Mouse (Mus musculus) urinary bladder, adult 2 months (tissue): ENCODE results near the gene Tmtc2. TPM values are rescaled to one million over a fixed set of nuclear protein-coding genes. Genes with fewer than 3 reads are reported as not detected.

Experiments
- DNase-seq: peaks from one replicate; pipeline ENCODE4 v3.0.0; 2022; ENCODE audit warnings: low spot score
- polyA plus RNA-seq: library from polyadenylated mRNA; depleted of rRNA; stranded (reverse); fragments of >200 nt; gene quantifications from 2 replicates; pipeline ENCODE4 v1.2.3, GENCODE M21; 2012

Tmtc2 gene
- polyA plus RNA-seq, 1 experiment = 5.4 TPM

DNA sequence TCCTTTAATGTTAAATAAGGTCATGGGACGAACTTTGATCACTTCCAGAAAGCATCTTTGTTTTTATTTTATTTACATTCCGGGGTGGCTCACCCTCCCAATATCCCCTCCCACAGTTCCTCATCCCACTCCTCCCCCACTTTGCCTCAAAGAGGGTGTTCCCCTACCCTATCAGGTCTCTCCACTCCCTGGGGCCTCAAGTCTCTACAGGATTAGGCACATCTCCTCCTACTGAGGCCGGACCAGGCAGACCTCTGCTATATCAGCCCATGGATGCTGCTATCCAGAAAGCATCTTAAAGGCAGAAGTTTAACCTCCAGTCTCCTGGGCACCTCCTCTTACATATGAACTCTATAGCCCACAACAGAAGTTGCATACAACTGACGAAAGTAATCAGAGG is 157.7 kb downstream of the Tmtc2 start:
- DNase-seq = no peak

DNA sequence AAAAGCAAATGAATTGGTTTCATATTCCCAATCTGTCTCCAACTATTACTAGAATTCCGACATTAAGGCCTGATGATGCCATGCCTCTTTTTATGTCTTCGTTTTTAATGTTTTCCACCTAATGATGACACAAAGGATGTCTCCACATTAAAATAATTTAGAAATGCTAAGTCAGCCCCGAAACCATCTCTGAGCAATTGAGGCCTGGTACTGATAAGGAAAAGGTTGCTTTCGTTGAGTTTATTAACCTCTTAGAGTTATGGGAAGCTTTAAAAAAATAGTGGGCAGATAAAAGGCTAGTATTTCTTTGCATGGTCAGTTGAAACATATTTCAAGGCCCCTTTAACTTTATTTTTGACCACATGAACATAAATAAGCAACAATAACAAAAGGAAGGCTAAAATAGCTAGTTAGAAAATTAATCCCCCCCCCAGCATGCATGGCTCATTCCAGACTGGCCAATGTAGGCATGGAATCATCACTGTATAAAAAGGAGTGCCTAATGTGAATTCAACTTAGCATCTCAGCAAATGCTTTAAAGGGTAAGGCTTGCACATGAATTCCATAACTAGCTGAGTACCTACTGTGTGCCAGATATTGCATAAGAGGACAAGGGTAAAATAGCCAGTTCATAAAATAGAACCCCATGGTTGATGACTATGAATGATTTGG is 168.3 kb downstream of the Tmtc2 start:
- DNase-seq = no peak

DNA sequence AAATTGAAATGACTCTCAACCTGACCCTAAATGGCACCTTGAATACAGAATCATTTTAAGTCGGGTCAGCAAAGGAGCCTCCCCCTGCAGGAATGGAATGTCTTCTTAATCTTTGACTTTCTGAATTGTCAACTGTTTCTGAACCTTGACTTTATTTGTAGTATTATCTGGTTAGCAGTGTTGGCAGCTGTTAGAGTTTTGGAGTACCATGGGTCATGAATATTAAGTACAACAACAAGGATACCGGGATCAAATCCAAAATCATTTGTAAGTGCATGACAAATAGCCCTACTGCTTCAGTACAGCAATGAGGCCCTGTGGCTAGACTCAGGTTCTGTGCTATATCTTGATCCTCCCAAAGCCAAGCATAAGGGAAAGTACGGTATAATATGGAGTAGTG is 170.3 kb downstream of the Tmtc2 start:
- no peak for DNase-seq

DNA sequence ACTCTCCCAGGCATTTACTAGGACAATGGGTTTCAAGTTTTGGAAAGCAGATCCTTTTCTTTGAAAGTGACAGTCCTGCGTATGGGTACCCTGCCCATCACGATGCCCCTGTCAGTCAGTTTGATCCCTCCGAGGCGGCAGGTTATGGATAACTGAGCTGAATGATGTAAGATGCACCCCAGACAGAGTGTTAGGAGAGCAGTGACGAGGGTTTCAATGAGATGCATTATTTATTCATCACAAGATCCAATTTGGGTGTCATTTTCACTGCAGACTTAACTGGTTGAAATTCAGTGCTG is 171.8 kb downstream of the Tmtc2 start:
- no peak for DNase-seq

DNA sequence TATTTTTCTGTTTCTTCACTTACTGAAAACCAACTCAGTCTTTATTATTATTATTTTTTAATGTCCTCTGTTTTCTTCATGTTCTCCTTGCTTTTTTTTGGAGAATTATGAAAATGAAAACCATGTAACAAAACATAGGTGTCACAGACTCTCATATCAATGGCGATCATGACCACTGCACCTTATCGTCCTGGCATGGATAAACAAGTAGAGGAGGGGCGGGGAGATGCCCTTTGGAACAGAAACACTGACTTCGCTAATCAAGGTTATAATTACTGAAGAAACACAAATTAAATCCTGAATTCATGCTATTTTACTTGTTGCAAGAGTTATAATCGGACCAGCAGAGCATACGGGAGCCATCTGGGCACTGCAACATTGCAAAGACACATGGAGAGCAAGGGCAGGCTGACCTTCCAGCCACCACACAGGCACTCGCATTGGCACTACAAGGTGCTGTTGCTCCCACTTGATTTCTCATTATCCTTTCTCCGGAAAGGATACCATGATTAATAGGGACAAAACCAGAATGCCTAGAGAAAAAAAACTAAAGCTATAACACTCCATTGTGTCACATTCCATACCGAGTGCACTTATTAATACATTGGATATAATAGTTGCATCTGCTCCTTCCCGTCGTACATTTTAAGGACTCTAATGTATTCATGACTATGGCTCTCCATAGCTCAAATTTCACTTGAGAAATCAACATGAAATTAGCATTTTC is 172.3 kb downstream of the Tmtc2 start:
- DNase-seq = no peak

DNA sequence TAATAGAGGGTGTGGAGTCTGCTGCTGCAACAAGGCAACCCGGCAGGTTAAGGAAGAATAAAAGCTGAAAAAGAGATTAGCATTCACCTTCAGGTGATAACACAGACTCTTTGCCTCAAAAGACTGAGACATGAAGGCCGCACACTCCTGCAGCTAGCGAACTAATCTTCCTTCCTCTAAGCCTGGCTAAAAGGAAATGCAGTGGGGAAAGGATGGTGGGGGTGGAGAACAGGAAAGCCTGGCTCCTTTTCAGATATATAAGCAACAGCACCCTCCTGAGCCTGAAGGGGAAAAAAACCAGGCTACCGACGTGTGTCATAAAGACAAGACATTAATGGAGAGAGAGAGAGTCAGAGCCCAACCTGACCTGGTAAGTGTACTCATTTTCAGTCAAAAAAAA is 174.9 kb downstream of the Tmtc2 start:
- DNase-seq = no peak

DNA sequence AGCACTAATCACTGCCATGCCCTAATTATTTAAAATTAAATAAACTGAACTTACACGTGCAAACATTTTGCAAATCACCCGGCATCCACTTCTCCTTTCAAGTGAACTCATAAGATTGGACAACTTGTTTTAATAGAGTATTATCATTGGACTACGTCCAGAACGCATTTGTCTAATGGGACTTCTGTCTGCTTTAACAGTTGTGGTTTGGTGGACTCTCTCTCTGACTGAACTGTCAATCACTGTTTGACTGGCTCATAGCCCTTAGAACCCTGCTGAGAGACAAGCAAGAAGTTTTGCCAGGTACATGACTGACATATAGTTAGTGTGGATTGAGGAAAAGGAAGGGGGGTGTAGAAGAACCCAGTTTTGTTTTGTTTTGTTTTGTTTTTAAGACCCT is 190.2 kb downstream of the Tmtc2 start:
- DNase-seq = no peak

DNA sequence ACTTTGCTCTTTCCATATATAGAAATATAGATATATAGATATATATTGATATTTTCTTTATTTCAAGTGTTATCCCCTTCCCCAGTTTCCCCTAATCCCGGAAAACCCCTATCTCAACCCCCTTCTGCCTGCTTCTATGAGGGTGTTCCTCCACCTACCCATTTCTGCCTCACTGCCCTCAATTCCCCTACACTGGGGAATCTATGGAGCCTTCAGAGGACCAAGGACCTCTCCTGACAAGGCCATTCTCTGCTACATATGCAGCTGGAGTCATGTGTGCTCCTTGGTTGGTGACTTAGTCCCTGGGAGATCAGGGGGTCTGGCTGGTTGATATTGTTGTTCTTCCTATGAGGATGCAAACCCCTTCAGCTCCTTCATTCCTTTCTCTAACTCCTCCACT is 192.5 kb downstream of the Tmtc2 start:
- no peak for DNase-seq

DNA sequence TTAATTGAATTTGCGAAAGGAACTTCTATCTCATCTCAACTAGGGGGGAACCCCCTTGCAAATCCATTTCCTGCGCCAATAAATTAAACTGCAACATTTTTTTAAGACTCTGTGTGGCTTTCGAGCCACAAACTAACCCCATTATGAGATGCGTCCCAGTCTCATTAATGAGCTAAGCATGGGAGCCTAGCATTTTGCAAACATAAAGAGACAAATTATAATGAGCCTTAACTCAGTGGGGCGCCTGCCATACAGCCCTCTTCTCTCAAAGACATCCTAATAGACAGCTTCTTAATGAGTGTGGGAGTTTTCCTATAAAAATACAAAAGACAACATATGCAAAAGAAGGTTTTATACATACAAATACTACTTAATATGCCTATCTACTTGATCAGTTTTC is 193.0 kb downstream of the Tmtc2 start:
- DNase-seq = no peak

DNA sequence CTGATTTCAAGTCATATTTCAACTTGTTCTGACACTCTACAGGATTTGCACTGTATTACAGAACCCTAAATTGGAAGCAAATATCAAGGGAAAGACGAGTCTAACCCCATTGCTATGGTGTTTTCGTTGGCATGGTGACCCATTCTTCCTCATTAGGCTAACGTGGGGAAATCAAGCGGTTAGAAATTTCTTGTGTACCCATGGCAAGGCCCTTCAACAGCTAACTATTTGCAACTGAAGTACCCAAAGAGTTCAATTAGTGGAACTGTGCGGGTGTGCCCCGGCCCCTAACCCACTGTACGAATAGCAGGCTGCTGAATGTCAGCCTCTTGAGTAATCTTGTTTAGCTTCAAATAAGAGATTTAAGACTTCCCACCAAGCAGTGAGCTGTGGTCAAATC is 193.7 kb downstream of the Tmtc2 start:
- DNase-seq = no peak

DNA sequence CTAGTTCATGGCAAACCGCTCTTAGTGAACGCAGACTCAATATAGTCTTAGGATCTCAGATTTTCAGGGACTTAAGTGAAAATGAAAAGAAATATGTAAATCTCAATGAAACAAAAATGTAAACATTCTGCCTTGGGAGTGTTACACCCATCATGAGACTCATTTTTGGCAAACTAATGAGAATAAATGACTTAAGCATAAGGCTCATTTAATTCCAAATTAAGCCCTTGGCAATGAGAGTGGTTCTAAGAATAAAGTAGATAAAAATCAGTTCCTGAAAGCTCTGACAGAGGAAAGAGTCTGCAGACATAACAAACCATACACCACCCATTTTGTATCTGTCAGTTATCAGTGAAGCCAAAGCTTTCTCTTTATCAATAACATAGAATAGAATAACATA is 196.5 kb downstream of the Tmtc2 start:
- no peak for DNase-seq

DNA sequence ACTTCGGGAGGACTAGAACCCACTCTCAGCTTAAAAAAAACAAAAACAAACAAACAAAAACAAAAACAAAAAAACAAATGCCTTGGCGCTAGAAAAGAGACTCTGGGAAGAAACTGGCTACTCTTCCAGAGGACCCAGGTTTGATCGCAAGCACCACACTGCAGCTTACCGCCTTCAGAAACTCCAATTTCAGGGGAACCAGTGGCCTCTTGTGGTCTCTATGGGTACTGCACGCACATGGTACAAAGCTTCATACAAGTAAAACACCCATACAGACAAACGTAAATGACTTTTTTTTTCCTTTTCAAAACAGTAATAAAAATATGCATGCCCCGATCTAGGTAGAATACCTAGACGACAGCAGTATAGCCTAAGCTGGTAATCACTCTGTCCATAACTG is 201.0 kb downstream of the Tmtc2 start:
- no peak for DNase-seq

DNA sequence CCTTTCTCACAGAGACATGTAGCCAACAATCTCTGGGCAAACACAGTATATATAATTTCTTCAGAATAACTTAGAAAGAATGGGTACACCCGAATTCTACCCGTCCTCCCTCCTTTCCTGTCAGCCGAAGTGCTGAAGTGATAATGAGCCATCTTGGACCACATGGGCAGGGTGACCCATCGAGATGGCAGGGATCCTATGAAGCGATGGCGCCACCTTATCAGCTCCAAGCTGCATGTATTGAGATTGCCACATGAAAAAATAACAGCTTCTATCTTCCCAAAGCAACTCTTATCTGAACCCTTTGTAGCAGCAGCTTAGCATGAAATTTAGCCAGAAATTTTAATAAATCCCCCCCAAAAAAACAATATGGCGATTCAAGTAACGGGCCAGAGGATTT is 206.0 kb downstream of the Tmtc2 start:
- DNase-seq = no peak

DNA sequence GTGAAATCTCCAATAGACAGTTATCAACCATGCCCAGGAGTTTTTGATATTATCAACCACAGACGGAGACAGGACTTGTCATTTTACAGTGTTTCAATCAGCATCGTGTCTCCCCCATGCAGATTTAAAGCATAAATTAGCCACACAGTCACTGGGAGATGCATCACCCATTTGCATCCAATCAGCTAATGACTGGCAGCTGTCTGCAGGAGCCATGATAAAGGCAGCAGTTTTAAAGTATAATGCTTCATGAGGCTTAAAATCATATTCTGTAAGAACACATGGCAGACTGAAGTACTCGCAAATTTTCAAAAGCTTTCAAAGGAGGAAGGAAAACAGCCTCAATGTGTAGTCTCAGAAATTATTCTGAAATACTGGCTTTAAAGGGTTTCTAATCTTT is 209.8 kb downstream of the Tmtc2 start:
- no peak for DNase-seq

DNA sequence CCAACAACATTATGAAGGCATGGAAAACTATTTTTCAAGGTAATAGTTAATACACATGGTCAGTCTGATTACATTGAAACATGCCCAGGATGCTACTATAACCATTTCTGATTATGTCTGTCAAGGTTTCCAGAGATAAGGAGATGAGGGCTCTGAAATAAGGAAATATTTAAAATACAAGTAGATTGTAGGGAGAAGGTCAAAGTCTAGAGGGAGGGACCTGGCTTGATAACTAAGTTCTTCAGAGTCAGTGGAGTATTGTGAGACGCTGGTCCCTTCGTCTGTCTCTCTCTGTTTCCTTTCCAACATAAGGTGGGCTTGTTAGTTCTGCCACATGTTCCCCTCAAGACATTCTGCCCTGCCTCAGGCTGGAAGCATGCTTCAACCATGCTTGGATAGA is 223.9 kb downstream of the Tmtc2 start:
- DNase-seq = no peak

DNA sequence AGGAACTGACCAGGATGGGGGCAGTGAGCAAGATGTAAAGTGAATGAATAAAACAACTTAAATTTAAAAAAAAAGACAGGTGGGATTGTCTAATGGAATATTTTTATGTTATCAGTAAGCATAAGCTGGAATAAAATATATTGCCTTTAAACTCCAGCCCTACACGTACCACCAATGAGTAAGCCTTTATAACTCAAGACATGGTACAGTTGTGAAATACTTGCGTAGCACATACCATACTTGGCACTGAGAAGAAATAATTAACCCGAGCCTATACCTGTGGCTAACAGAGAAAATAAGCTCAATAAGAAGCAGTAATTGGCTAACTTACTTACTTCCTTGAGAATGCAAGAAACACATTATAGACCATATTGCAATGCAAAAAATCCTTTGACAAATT is 228.3 kb downstream of the Tmtc2 start:
- DNase-seq = no peak

DNA sequence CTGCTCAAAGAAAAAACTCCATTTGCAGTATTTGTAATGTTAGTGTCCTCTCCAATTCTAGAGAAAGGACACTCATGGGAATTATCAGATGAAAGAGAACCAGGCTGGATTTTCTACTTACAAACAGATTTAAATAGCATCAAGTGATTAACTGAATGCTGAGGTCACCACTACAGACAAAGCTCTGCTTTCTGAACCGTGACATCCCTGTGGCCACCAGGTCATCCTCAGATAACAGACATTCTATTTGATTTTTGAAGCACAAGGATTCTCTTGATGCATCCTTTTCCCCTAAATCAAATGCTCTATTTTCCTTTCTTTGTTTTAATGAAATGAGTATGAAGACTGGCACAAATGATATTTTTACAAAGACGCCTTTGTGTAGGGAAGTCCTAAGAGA is 241.4 kb downstream of the Tmtc2 start:
- DNase-seq = no peak

DNA sequence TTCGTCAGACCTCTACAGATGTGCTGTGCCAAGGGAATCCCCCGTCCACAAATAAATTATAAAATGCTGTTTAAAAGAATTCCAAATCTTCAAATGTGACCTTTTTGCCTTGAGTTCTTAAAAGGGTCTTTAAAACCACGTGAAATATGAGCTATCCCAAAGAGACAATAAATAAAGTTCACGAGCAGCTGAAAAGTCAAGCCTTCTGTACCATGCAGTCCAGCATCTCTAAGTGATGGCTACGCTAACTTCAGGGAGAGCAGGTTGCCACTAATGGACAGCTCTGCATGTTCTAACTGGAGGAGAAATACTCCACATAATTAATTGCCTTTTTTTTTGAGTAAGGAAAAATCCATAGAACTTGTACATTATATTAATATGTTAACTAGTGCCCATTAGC is 243.9 kb downstream of the Tmtc2 start:
- DNase-seq = no peak

DNA sequence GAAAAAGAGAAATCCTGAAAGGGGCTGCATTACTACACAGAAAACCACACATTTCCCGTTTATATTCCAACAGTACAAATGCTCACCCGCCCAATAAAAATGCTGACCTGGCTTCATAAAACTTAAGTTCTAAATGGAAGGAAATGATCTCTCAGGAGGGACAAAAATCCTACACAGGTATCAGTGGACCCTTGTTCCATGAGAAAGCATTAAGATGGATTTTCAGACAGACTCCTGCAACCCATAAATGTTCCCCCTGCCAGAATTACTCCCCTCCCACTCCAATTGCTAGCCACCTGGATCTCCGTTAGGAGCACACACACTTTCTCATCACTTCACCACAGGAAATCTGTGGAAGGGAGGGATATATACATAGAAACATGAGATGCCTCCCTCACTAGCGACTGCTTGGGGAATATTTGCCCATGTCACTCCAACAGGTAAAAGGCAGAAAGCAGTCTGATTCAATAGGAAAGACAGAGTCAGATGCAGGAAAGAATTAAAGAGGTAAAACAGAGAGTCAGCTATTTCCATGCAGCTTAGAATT is 250.5 kb downstream of the Tmtc2 start:
- DNase-seq = no peak

DNA sequence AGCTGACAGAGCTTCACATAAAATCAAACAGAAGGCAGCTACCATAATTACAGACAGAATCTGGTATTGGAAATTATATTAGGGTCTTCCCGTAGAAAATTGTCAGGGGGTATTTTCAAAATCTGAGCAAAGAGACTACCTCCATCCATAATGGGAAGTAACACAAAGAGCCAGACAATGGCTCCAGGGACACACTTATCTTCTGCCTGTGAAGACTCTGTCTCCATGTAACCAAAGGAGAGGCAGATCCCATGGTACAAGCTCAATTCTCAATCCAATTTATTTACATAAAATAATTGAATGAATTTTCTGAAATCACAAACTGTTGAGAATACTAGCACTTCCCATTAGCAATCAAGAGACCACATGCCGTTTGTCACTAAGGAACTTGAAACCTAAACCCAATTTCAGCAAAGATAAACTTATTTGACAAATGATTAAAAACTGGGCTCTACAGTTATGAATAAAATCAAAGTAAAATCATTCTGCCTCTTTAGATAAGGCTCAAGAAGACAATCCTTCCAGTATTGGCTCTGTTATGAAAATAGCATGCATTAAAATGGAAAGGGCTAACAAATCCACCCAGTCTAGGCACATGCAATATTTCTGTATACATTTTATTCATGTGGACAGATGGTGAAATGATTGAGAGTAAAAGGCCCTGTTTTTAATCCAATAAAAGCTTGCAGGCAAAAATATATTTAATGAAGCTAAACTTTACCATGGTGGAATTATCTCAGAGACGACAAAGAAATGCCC is 254.8 kb downstream of the Tmtc2 start:
- no peak for DNase-seq

DNA sequence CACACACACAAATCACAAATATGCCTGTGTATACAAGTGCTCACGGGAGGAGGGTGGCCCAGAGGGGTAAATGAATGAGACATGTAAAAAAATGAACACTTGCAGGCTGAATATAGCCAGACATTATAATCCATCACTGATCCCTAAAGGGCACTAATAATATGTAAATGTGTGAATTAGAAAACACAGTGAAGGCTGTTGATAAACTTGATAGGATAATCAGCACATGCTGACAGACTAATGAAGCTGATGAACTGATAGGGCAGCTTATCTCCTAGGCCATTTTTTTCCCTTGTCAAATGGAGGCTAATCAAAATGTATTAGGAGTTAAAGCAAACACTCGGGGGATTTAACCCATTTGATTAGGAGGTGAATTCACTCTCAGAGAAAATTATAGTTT is 255.4 kb downstream of the Tmtc2 start:
- no peak for DNase-seq

DNA sequence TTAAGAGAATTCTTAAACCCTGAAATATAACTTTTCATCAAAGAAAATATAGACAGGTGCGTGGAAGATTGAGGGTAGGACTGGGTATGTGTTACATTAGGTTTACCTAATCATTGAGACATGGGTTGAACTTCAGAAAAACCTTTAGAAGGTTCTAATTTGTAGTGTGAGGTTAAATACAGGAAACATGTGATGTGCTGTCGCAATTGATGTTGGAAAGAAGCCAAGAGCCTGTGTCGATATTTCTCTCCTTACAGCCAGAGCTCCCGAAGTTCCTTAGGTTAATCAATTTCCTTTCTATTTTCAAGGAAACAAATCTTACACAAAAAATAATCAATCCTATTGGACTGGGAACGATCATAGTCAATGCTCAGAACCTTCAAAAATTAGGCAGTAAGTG is 261.3 kb downstream of the Tmtc2 start:
- DNase-seq = no peak

DNA sequence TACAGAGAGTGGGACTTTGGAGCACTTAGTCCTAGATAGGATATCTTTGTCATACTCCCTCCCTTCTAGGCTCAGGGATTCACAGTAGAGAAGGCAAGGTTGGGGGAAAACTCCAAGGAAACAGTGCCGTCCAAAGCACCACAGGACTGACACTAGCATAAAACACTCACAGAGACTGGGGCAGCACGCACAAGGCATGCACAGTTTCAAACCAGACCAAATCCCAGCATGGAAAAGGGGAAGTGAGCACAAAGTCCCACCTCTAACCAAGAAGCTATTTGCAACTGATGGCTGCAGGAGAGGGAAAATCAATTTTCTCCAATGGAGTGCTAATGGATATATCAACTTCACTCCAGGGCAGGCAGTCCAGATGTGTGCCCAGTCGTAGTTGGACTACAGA is 276.7 kb downstream of the Tmtc2 start:
- no peak for DNase-seq
